Mouse (Mus musculus): ENCODE results near the gene Catsperb.
"Not testable (repeated sequence)": the region's sequence is repeated elsewhere in the genome, so short reads cannot be mapped to it uniquely, and the experiment has no call there.

- not testable (repeated sequence) for TF ChIP-seq CTCF (conservative IDR thresholded peaks at IDR 0.05; ENCODE audit: low read length); NANOG (IDR thresholded peaks at IDR 0.05; ENCODE audit: borderline replicate concordance, low read length); POU5F1 (IDR thresholded peaks at IDR 0.05; ENCODE audit: borderline replicate concordance, low read length)
Measured at GRCm38 (mm10) chr12:101606622-101607021, 202.2 kb downstream of the Catsperb start.

All from E14TG2a.4 (cell line).